Mouse (Mus musculus) thymus, postnatal 4 days (tissue): ENCODE measurements at regions not wholly inside any gene's neighbourhood (a gene's known extent, or its start where the extent isn't known, plus 50 kb on each side); places are given as distances from the start of the nearest gene placed in this dataset.

Experiments
- DNase-seq: peaks from one replicate; pipeline ENCODE4 v3.0.0; 2021

GRCm38 (mm10) chr4:119018573-119018972, 57.2 kb downstream of the Lao1 start:
- no peak for DNase-seq

- DNase-seq: peak; percentile 26
Observed at GRCm38 (mm10) chr4:119019013-119019781, 57.8 kb downstream of the Lao1 start.

GRCm38 (mm10) chr4:119022338-119022737, 61.0 kb downstream of the Lao1 start:
- DNase-seq: no peak

GRCm38 (mm10) chr4:119026237-119026861, 65.0 kb downstream of the Lao1 start:
- no peak for DNase-seq

GRCm38 (mm10) chr4:119028208-119028821, 66.9 kb downstream of the Lao1 start:
- DNase-seq: no peak

- no peak for DNase-seq
Observed at GRCm38 (mm10) chr4:119029091-119029490, 67.7 kb downstream of the Lao1 start.

GRCm38 (mm10) chr4:119029735-119030134, 68.4 kb downstream of the Lao1 start:
- DNase-seq: no peak

GRCm38 (mm10) chr4:119030865-119031264, 69.5 kb downstream of the Lao1 start:
- no peak for DNase-seq

- no peak for DNase-seq
Observed at GRCm38 (mm10) chr4:119033006-119033405, 71.6 kb downstream of the Lao1 start.

GRCm38 (mm10) chr4:119036582-119036981, 71.9 kb upstream of the Slc2a1 start:
- no peak for DNase-seq

- no peak for DNase-seq
Observed at GRCm38 (mm10) chr4:119040041-119040440, 68.5 kb upstream of the Slc2a1 start.

GRCm38 (mm10) chr4:119041616-119042015, 66.9 kb upstream of the Slc2a1 start:
- no peak for DNase-seq

- DNase-seq: no peak
Observed at GRCm38 (mm10) chr4:119044005-119044677, 64.4 kb upstream of the Slc2a1 start.

GRCm38 (mm10) chr4:119044836-119045235, 63.7 kb upstream of the Slc2a1 start:
- no peak for DNase-seq

- no peak for DNase-seq
Observed at GRCm38 (mm10) chr4:119050867-119051353, 57.6 kb upstream of the Slc2a1 start.

GRCm38 (mm10) chr4:119052537-119052936, 56.0 kb upstream of the Slc2a1 start:
- DNase-seq: no peak

GRCm38 (mm10) chr4:119053241-119053640, 55.3 kb upstream of the Slc2a1 start:
- no peak for DNase-seq

GRCm38 (mm10) chr4:119053680-119054079, 54.8 kb upstream of the Slc2a1 start:
- no peak for DNase-seq

- no peak for DNase-seq
Observed at GRCm38 (mm10) chr4:119054129-119054528, 54.4 kb upstream of the Slc2a1 start.

GRCm38 (mm10) chr4:119057191-119057590, 51.3 kb upstream of the Slc2a1 start:
- DNase-seq: no peak

- no peak for DNase-seq
Observed at GRCm38 (mm10) chr4:119057826-119058225, 50.7 kb upstream of the Slc2a1 start.
